Mouse (Mus musculus) heart, postnatal 25 days (tissue): ENCODE data around the gene Prm3. TPM values are rescaled to one million over a fixed set of nuclear protein-coding genes. Genes with fewer than 3 reads are reported as not detected.

Source experiments
- DNase-seq: peaks from one replicate; pipeline ENCODE4 v3.0.0; 2022; ENCODE audit warnings: low spot score
- intact Hi-C: fragments of 180-260 bp; cut with DNase I; formaldehyde crosslinking; loops from one replicate; pipeline ENCODE4 v1.15.1; 2025
- total RNA-seq, 2 experiments: library from RNA; stranded (reverse); gene quantifications; 2 replicates each; pipeline ENCODE4 v1.2.3; 2021

Prm3 gene
- total RNA-seq, 2 experiments from 2014 or later, result not detected

DNA sequence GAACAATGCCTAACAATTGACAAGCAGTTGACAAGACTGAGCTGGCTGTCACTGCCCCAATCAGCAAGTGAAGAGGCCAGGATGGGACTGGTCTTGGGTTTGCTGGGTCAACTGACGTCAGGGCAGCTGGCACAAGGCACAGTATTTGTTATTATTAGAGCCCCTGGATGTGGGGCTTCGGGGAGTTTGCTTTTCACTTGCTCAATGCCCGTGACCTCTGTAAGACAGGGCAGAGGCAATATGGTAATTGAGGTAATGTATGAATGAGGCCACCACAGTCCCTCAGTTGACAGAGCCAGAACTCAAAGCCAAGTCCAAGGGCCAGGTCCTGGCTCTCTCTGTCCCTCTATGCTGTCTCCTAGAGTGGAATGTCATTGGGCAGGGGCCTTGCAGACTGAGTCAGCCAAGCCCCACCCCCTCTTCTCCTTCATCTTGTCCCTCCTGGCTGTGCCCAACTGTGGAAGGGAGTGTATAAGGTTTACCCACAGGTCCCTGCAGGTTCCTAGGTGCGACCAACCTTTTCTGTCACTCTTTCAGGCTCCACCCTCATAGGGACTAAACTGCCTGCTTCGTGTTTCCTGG lies 13.0 kb downstream of the Prm3 start:
- intact Hi-C loops, result no loop called here
- DNase-seq, result no peak

DNA sequence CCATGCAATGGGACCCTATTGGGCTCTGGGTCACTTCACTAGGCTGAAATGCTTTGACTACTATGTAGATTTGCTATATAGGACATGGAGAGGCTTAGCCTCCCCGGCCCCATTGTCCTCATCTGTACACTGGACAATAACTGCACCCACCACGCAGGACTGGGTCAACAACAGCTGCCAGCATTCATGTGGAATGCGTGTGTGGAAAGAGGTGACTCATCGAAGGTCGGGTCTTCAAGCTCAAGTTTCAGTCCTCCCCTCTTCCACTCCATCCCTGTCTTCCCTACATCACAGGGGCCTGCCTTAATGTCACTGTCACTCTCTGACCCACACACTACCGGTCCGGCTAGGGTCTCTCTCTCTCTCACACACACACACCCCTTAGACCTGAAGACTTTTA lies 14.4 kb downstream of the Prm3 start:
- intact Hi-C loops, result no loop called here
- no peak for DNase-seq

DNA sequence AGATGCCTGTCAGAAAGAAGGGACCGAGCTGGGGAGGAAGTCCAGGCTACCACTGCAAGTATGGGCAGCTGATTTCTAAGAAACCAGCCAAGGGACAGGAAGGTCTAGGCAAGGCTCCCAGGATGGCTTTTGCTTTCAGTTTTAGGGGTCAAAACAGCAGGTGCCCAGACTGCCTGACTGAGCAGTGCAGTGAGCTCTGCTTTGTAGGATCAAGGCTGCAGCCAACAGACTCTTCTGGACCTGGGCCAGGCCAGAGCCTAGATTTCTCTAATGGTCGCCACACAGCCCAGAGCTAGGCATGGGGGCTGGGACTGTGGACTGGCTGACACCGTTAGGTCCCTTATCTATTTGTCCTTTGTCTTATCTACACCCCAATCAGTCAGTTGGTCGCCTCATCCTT lies 16.0 kb downstream of the Prm3 start:
- no peak for DNase-seq
- intact Hi-C loops, result no loop called here

DNA sequence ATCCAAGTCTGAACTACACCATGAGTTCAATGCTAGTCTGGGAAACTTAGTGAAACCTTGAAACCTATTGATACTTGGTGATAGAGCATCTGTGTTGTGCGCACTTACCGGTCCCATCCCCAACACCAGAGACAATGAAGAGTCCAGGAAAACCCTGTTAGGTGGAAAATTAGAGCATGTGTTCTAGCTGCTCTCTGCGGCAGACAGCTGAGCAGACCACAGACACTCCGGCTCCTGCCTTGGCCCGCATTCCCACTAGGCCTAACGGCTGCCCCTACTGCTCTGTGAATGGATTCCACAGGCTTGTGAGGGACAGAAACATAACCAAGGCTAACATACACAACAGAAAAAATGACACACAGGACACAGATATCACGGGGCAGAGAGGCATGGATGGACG lies 17.2 kb downstream of the Prm3 start:
- intact Hi-C loops, result no loop called here
- DNase-seq, result no peak

DNA sequence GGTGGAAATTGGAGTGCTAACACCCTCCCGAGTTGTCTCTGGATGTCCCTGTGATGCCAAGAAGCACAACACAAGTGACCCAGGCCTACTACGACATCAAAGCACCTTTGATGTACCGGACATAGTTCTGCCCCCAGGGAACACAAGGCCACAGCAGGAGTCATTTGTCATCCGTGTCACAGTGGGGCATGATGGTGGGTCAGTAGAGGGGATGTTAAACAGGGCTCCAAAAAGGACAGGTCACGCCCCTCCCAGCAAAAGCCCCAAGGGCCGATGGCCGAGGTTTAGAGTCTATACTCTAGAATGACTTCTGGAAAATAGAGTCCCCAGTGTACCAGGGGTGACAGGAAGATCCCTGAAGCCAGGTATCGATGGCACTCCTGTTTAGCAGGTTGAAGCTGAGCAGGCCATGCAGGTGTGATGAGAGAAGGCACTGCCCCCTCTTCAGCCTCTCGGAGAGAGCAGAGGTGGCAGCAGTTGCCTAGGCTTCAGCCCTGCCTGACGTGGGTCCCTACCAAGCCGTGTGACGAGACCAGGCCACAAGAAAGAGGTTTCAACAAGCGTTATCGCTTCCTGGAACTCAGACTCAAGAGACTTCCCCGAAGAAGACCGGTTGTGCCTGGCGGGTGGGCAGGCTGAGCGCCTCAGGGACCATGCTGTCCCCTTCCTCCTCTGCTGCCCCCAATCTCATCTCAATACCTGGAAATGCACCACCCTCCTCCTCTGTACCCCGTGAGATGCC lies 18.8 kb downstream of the Prm3 start:
- no peak for DNase-seq

DNA sequence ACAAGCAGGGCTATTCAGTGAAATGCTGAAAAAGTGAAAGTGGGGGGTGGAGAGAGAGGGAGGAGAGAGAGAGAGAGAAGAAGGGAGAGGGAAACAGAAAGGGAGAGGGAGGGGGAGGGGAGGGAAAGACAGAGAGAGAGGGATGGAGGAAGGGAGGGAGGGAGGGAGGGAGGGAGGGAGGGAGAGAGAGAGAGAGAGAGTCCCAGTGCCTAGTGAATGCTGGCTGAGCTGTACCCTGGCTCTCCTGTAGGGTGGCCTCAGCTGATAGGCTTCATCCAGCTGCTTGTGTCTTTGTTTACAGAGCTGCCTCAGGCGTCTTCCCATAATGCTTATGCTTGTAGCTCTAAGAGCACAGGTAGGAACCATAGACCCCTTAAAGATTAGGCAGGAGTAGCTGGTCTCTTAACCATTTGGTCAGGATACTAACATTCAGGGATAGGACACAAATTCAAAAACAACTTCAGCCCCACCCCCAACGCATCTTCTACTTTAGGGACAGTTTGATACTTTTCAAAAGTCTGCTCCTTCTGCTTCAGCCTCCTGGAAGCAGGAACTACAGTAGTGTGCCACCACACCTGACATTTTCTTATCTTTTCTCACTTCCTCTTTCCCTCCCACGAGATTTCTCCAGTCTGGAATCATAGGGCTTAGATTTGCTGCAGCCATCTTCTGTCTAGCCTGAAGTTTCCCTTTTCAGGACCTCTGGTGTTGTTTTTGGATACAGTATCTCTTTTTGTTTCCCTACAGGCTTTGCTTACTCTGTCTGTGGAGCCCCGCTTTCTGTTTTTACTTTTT lies 20.0 kb downstream of the Prm3 start:
- DNase-seq, result no peak
- intact Hi-C loops, result no loop called here

More for the DNA sequence above, 18.8 kb downstream of the Prm3 start:
- intact Hi-C loops, result no loop called here

DNA sequence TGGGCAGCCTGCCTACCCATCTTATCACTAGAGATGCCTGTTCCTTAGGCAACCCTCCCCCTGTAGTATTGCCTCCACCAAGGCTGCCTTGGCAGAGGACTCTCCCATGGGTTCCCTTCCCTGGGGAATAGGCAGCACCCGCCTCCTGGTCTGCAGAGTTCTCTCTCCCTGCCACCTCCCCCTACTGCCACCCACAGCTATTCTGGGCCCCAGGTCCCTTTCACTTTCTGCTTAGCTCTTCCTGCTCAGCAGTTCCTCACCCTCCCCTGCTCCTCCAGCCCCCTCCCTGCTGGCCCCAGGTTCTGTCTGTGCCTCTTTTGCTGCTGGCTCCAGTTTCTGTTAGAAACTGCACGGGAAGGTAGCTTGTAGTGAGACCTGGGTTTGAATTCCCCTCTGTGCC lies 21.1 kb downstream of the Prm3 start:
- intact Hi-C loops, result loop anchor here (5.0 kb wide), 3 partner anchors 82 to 127 kb away; no protein-coding TSS in a partner anchor
- DNase-seq, result no peak

DNA sequence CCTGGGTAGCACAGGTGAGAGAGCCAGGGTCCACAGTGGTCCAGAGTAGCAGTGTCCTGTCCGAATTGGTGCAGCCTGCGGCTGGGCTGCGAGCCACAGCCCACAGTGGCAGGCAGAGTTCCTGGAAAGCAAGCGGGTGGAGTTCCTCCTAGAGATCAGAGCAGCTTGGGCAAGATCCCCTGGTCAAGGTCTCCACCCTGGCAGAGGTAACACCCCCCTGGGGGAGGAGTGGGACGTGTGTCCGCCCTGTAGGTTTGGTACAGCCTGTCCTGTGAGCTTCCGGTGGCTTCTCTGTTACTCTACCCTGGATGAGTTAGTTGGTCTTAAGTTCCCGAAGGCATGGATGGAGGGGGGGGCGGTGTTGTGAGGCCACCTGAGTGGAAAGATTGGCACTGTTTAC lies 21.9 kb downstream of the Prm3 start:
- DNase-seq, result no peak
- intact Hi-C loops, result loop anchor here (5.0 kb wide), 3 partner anchors 82 to 127 kb away; no protein-coding TSS in a partner anchor

DNA sequence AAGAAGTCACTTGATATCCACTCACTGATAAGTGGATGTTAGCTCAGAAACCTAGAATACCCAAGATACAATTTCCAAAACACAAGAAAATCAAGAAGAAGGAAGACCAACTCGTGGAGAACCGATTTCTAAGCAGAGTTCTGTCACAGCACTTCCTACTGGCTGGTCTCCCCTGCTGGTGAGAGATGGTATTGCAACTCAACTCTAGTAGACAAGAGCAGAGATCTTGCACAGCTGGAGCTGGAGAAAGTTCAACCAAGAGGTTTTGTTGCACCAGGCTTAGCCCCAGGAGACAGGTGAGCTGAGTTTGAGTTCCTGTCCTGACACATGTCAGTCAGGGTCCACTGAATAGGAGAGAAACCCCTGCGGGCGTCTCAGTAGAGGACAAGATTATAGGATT lies 23.6 kb downstream of the Prm3 start:
- DNase-seq, result no peak
- intact Hi-C loops, result loop anchor here (5.0 kb wide), 3 partner anchors 80 to 125 kb away; no protein-coding TSS in a partner anchor

DNA sequence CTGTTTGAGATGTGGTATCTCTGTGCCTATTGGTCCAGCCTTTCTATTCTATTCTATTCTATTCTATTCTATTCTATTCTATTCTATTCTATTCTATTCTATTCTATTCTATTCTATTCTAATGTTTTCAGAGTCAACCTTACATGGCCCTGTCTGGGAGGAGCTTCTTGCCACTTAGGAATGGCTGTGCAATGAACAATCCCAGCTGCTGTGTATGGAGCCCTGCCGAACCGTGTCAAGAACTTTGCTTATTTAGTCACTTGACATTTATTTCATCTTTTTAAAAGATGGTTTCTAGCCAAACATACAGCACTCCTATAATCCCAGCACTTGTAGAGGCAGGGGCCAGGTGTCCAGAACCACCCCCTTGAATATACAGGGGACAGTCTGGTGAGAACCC lies 26.4 kb downstream of the Prm3 start:
- DNase-seq, result no peak
- intact Hi-C loops, result no loop called here

DNA sequence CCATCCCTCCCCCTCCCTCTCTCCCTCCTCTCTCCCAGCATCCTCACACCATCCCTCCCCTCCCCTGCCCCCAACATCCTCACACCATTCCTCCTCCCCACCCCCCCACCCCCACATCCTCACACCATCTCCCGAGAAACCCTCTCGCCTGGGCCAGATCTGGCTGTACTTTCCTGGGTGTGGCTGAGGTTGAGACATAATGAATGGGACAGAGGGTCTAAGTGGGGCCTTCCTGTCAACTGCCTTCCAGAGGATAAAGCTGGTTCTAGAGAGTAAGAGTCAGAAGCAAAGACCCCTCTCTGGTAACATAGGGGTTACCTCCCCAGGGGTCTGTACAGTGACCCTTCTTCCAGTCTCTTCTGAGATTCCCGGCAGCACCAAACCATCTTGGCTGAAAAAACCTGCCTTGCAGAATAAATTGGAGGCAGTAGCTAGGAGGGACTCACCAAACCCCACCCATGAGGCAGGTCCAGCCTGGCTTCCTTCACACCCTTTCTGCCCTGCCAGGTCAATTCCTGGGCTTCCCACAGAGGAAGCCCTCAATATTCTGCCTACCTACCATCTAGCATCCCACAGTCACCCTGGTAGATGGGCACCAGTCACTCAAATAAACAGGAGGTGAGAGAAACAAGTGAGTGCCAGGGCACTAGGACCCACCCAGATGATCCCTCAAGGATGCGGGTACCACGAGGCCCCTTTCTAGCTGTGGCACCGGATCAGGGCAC lies 27.0 kb downstream of the Prm3 start:
- DNase-seq, result no peak
- intact Hi-C loops, result no loop called here

DNA sequence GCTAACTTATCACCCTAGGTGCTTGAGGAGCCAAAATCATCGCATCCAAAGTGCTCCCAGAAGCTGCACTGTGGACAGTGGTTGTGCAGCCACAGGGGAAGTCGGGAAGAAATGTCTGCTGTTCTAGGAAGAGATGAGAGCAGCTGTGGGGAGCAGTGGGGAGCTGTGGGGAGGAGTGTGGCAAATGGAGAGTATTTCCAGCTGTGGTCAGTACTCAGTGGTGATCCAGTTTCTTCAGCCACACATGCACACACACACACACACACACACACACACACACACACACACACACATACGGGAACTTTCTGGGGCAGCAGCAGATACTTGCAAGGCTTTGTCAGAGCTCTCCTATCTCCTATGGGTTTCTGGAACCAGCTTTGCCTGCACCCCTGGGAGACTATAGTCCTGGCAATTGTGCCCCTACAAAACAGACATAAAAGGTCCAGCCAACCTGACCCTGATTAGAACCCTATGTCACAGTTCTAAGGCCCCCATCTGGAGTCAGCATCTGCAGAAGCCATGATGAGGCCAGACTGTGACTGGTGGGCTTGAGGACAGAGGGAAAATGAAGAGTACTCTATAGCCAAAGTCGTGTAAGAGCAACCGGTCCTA lies 28.0 kb downstream of the Prm3 start:
- DNase-seq, result no peak
- intact Hi-C loops, result no loop called here

DNA sequence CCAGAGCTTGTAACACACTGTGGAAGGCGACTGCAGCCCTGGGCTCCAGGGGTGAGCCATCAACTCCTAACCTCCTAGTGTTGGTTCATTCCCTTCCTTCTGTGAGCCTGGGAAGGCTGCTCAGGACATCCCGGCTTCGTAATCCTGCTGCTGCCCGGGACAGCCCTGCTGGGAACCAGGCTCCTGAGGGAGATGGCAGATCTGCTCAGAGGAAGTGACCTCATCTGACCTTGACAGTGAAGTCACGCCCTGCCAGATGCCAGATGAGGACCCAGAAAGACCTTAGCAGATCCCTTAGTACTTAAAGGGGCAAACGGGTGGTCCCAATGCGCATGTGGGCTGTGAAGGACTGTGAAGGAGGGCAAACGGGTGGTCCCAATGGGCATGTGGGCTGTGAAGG lies 29.5 kb downstream of the Prm3 start:
- no peak for DNase-seq
- intact Hi-C loops, result no loop called here

DNA sequence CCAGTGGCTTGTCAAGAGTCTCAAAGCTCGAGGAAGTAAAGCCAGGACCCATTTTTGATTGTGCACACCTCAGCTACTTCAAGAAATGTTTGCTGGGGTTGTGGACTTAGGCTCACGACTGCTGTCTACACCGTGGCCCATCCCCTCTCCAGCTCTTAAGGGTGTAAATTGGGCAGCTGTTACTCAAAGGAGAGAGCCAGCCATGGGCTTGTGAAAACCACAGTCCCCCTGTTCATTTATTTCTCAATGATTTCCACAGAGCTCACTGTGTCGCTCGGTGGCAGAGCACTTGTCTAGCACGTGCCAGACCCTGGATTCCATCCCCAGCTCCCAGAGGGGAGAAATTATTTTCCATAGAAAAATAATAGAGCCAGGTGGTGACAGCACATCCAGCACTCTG lies 34.5 kb downstream of the Prm3 start:
- intact Hi-C loops, result no loop called here
- DNase-seq, result no peak

DNA sequence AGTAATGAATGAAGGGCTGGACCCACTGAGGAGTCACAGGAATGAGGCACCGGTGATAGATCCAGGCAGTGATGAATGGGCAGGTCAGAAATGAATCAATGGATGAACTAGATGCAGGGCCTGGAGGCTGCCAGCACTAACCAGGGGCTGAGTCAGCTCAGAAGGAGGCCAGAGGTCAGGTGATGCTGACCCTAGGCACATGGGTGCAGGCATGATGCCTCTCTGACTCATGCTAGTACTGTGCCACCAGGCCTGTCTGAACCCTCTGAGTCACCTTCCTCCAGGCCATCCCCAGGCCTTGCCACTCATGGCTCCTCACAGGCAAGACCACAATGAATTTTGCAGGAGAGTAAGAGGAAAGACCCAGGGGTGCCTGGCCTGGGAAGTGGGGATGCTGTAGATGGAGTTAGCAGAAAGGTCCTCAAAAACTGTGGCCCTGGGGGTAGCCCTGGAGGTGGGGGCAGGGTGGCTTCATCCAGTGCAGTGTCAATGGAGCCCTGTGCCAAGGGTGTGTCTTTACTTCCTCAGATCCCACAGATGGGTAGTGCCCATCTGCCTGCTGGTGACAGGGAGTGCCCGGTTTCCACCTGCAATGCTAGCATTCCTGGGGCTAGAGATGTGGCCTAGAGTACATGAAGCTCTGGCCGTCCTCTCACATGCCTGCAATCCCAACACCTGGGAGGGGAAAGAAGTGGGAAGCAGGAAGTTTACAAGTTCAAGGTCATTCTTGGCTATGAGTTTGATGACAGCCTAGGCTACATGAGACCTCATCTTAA lies 36.0 kb downstream of the Prm3 start:
- no peak for DNase-seq
- intact Hi-C loops, result no loop called here

DNA sequence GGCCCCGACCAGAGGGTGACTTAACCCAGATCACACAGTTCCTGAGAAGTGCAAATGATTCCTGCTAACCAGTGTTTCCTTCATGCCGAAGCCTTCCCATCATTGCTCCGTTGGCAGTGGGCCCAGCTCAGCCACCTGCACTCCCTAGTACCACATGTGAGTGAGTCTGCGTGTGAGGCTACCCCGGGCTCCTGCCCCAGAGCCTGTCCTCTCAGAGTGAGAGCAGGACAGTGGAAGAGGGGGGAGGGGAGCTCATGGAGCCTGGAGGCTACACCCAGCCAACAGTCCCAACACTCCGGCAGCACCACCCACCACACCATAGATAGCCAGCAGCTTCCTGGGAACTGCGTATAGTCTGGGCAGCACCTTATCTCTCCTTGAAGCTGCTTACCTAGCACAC lies 40.9 kb downstream of the Prm3 start:
- intact Hi-C loops, result no loop called here
- DNase-seq, result no peak

DNA sequence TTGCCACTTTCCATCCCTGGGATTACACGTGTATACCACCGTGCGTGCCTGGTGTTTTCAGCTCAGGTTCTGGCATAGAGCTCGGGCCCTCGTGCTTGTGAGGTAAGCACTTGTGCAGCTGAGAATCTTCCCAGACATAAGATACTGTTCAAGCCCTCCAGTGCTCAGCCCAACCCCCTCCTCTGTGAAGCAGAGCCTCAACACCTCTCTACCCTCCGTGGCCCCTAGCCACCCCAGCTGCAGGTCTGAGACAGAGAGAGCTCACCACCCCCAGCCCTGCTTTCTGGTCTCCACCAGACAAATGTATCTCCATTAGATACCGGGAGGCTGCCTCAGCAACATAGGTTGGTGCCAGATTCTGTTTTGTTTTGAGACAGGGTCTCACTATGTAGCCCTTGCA lies 41.5 kb downstream of the Prm3 start:
- intact Hi-C loops, result no loop called here
- no peak for DNase-seq

DNA sequence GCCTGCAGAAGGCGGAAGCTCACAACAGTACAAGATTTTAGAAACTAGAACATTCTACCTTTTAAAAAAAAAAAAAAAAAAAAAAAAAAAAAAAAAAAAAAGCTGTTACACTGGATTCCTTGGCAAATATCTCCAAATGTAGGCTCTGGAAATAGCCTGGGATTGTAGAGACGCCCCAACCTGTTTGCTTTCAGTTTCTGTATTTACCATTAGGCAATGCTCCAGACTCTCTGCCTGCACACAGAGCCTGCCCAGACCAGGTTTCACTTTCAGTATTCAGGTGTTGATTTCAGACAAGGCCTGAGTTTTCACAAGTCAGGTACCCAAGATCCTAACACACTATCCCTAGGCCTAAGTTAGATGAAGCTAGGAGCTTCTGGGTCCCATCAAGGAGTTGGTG lies 49.6 kb downstream of the Prm3 start:
- DNase-seq, result no peak
- intact Hi-C loops, result loop anchor here (2.0 to 5.0 kb wide), 2 partner anchors 41 to 50 kb away; no protein-coding TSS in a partner anchor
